Mouse (Mus musculus): ENCODE data around the gene Jade2. TPM values are rescaled to one million over a fixed set of nuclear protein-coding genes. Genes with fewer than 3 reads are reported as not detected.
A peak's percentile ranks its signal among the peaks of the same experiment; 100 is the strongest.

Gene Jade2
- polyA plus RNA-seq, 1 experiment from 2014 or later: 0.56 TPM

DNA sequence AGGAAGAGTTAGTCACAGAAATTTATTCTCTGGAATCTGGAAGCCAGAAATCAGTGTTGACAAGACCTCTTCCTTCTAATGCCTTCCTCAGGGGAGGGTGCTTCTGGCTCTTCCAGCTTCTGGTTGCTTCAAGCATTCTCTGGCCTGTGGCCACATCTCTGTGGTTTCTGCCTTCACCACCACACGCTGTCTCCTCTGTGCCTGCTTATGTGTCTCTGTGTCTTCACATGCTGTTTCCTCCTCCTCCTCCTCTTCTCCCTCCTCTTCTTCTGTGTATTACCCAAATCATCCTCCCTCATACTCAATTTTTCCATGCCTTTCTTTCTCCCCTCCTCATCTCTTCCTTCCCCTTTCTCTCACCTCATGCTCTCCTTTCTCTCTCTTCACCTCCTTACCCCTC is 17.6 kb upstream of the Jade2 start:
- Histone ChIP-seq H3K36me3 (replicated peaks) (no peaks in the 10 kb centered on the region), H3K9ac (no peak overlapping the region), H3K9me3 (no peaks in the 10 kb centered on the region), H3K27me3 (replicated peaks) (no peaks in the 10 kb centered on the region), H3K4me3 (no peak overlapping the region), H3K27ac (no peak overlapping the region), H3K4me1 (no peaks in the 10 kb centered on the region), H3K4me2 (no peak overlapping the region)
- WGBS: 100% methylated on average over 1 of the region's 1 CpGs
- no peak for ATAC-seq (replicated peaks)

DNA sequence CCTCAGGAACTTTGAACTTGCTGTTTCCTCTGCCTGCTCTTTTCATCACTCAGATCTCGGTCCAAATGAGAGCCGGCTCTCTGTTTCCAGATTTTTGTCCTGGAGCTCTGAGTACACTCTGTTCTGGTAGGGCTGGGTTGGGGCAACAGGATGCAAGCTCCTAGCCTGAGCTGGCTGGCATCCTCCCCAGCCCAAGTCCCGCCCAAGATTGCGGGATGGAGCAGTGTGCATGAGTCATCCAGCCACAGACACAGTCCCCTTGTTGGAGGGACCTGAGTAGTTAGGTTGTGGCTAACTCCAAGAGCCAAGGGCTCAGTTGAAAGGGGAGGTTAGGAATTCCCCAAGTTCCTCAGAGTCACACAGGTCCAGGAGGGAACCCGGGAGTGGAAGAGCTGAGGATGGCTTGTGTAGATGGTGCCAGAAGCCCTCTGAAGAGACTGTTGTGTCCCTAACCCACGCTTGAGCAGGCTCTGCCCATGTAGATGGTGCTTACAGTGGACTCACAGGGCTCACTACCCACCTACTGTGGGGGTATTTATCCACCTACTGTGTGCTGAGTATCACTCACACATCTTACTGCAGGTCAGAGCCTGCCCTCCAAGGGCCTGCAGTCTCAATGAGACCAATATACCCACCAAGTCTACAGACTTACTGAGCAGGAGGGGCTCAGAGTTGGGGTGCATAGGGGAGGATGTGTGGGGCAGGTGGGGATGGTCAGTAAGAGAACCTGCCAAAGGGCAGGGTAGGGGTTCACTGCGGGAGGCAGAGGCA is 17.0 kb upstream of the Jade2 start:
- H3K4me2 ChIP-seq: no peak overlapping the region
- no peaks in the 10 kb centered on the region for H3K36me3 ChIP-seq (replicated peaks)
- H3K9me3 ChIP-seq: no peaks in the 10 kb centered on the region
- no peak for ATAC-seq (replicated peaks)
- H3K9ac ChIP-seq: no peak overlapping the region
- H3K4me1 ChIP-seq: no peaks in the 10 kb centered on the region
- no peaks in the 10 kb centered on the region for H3K27me3 ChIP-seq (replicated peaks)
- 88% methylated on average over 7 of the region's 7 CpGs for WGBS
- no peak overlapping the region for H3K27ac ChIP-seq
- H3K4me3 ChIP-seq: no peak overlapping the region

DNA sequence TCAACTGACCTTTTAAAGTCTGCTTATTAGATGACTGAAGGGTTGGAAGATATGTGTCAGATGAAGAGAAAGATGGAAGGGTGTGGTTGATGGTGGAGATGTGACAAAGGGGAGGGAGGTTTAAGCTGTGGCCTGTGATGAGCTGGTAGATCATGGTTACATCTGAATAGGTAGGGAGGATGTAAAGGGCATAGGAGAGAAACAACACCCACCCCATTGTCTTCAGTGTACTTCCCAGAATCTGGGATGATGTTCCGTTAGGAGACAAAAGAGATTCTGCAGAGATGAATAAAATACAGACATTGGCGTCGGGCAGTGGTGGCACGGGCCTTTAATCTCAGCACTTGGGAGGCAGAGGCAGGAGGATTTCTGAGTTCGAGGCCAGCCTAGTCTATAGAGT is 15.7 kb upstream of the Jade2 start:
- Histone ChIP-seq H3K9me3 (no peaks in the 10 kb centered on the region), H3K4me1 (no peaks in the 10 kb centered on the region), H3K4me2 (no peak overlapping the region), H3K9ac (no peak overlapping the region), H3K27me3 (replicated peaks) (no peaks in the 10 kb centered on the region), H3K36me3 (replicated peaks) (no peaks in the 10 kb centered on the region), H3K27ac (no peak overlapping the region), H3K4me3 (no peak overlapping the region)
- ATAC-seq (replicated peaks): no peak
- WGBS: 91% methylated on average over 5 of the region's 5 CpGs

DNA sequence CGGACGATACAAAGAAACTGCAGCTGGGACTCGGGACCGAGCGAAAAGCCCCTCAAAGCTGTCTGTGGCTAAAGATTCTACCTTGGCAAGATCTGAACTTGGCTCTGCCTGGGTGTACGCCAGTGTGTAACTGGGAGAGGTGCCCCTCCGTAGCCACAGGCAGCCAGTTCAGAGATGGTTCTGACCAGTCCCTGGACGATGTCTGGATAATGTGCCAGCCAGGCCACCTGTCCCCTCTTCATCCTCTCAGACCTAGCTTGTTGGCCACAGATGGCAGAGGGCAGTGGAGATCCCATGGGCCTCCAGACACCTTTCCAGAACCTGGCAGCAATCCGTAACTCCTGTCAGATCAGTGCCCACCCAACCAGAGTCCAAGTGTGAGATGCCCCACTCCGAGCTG is 9.8 kb upstream of the Jade2 start:
- Histone ChIP-seq H3K27me3 (replicated peaks) (no peaks in the 10 kb centered on the region), H3K4me2 (no peak overlapping the region), H3K4me3 (no peak overlapping the region), H3K4me1 (no peaks in the 10 kb centered on the region), H3K27ac (no peak overlapping the region), H3K9me3 (no peaks in the 10 kb centered on the region), H3K9ac (no peak overlapping the region), H3K36me3 (replicated peaks) (no peaks in the 10 kb centered on the region)
- ATAC-seq (replicated peaks): no peak
- WGBS: 92% methylated on average over 10 of the region's 10 CpGs

DNA sequence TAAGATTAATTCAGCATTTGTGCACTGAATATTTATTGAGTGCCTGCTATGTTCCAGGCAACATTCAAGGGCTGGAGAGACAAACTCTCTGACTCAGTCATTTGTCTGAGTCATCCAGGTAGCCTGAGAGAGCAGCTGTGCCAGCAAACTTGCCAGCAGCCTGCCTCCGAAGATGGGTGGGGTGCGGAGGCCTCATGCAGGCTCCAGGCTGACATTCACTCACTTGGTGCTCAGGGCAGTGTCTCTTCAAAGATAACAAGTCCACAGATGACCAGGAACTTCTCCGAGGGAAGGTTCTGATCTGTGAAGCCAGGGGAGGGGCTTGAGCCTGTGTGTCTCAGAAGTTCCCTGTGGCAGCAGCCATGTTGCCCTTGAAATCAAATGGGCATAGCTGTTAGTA is 8.6 kb upstream of the Jade2 start:
- H3K4me2 ChIP-seq: no peak overlapping the region
- ATAC-seq (replicated peaks): no peak
- H3K4me3 ChIP-seq: no peak overlapping the region
- H3K4me1 ChIP-seq: no peaks in the 10 kb centered on the region
- 77% methylated on average over 3 of the region's 3 CpGs for WGBS
- no peaks in the 10 kb centered on the region for H3K27me3 ChIP-seq (replicated peaks)
- no peaks in the 10 kb centered on the region for H3K9me3 ChIP-seq
- H3K27ac ChIP-seq: no peak overlapping the region
- H3K36me3 ChIP-seq (replicated peaks): no peaks in the 10 kb centered on the region
- no peak overlapping the region for H3K9ac ChIP-seq

DNA sequence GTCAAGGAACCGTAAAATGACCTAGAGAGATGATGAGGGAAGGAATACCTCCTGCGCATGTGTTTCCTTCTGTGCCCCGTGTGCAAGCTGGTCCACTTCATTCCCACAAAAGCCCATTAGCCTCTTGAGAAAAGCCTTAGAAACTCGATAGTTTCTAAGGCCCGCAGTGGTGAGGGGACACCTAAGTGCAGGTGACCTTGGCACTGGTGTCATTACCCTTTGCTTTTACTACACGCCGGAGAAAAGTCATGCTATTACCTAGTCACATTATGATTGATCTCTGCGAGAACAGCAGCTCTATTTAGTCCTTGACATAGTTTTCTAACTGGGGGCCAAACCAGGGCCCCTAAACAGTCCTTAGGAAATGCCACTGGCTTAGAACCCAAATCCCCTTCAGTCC is 3.2 kb upstream of the Jade2 start:
- Histone ChIP-seq H3K4me1 (peaks cover 22% of the 10 kb centered on the region), H3K36me3 (replicated peaks) (no peaks in the 10 kb centered on the region), H3K9ac (no peak overlapping the region), H3K9me3 (no peaks in the 10 kb centered on the region), H3K27ac (no peak overlapping the region), H3K4me3 (no peak overlapping the region), H3K4me2 (no peak overlapping the region), H3K27me3 (replicated peaks) (peaks cover 17% of the 10 kb centered on the region)
- no peak for ATAC-seq (replicated peaks)
- WGBS: 89% methylated on average over 8 of the region's 8 CpGs

DNA sequence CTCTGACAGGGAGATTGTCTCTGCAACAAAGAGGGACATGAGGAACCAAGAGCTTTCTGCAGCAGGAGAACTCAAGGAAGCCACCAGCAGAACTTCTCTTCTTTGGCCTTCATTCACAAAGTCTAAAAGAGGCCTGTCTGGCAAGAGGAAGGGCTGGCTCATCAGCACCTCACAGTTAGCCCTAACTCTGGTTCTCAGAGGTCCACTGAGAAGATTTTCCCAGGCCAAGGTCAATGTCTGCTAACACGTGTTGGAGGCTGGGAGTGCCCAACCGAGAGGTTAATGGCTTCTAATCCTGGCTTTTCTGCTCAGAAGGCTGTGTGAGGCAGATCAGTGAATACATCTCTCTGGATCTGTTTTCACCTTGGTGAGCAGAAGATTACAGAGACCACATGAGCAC is 2.1 kb upstream of the Jade2 start:
- no peak for ATAC-seq (replicated peaks)
- WGBS: 23% methylated on average over 2 of the region's 2 CpGs

DNA sequence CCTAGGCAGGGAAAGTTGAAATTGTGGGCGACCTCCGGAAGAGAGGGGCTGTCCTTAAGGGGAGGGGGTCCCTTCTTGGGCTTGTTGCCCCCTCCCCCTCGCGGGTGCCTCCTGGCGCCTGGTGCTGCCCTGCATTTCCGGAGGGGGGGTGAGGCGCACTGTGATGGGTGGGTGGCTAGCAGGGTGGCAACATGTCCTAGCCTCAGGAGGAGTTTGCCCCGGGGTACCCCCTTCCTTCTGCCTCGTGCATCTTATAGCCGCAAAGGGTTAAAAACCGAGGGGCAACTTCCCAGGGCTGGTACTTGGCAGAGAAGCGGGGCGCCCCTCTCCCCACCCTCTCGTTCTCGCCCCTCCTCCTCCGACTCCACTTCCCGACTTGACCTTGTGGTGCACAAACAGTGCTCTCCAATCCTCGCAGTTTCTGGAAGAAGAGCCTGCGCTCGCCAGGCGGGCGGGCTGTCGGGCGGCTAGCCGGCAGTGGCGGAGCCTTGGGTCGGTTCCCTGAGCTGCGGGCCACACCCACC is 1.1 kb upstream of the Jade2 start:
- no peaks in the 10 kb centered on the region for H3K9me3 ChIP-seq
- no peak; the same call in 1 of the 2 replicates for ATAC-seq (replicated peaks)
- under 1% methylated on average over 26 of the region's 28 CpGs for WGBS
- H3K9ac ChIP-seq: peak overlapping the region; percentile 68; the same call in 1 of the 2 replicates
- H3K4me3 ChIP-seq: peak overlapping the region; percentile 69
- peaks cover 27% of the 10 kb centered on the region for H3K4me1 ChIP-seq
- H3K36me3 ChIP-seq (replicated peaks): no peaks in the 10 kb centered on the region
- no peak overlapping the region for H3K27ac ChIP-seq
- H3K4me2 ChIP-seq: peak overlapping the region; percentile 100
- H3K27me3 ChIP-seq (replicated peaks): peaks cover 17% of the 10 kb centered on the region

More for the DNA sequence above, 2.1 kb upstream of the Jade2 start:
- Histone ChIP-seq H3K9me3 (no peaks in the 10 kb centered on the region), H3K9ac (no peak overlapping the region), H3K4me1 (peaks cover 27% of the 10 kb centered on the region), H3K4me3 (no peak overlapping the region), H3K4me2 (no peak overlapping the region), H3K36me3 (replicated peaks) (no peaks in the 10 kb centered on the region), H3K27ac (no peak overlapping the region), H3K27me3 (replicated peaks) (peaks cover 17% of the 10 kb centered on the region)

DNA sequence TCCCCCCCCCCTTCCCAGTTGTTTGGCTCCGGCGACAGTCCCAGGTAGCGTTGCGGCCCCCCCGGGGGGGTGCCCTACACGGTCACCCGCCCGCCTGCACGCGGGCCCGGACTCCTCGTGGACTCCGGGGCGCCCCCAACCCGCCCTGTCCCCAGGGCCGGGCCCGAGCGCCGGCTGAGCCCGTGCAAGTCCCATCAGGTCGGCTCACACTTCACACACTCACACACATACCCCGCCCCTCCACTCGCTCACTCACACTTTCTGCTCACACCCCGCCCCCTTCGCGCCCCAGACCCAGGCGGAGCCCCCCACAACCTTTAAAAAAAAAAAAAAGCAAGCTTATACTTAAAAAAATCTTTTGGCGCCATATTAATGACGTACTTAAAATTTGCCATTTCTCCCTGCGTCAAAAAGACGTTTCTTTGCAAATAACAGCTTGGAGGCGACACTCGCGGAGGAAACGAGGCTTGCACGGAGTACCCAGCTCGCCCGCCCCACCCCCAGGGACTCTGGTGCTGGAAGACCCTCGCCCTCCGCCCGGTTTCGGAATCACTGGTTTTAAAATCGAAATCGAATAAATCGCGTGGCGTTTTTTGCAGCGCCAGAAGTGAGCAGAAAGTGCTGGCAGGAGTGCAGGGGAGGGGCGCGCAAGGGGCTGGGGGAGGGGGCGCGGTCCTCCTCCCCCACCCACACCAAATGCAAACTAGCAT is 520 bp upstream of the Jade2 start:
- WGBS: under 1% methylated on average over 42 of the region's 52 CpGs
- peak overlapping the region; percentile 68 for H3K9ac ChIP-seq
- H3K27me3 ChIP-seq (replicated peaks): peaks cover 17% of the 10 kb centered on the region
- peak; percentile 48 for ATAC-seq (replicated peaks)
- H3K4me3 ChIP-seq: peak overlapping the region; percentile 69
- no peak overlapping the region for H3K27ac ChIP-seq
- no peaks in the 10 kb centered on the region for H3K9me3 ChIP-seq
- peak overlapping the region; percentile 100 for H3K4me2 ChIP-seq
- H3K4me1 ChIP-seq: peaks cover 27% of the 10 kb centered on the region
- no peaks in the 10 kb centered on the region for H3K36me3 ChIP-seq (replicated peaks)

DNA sequence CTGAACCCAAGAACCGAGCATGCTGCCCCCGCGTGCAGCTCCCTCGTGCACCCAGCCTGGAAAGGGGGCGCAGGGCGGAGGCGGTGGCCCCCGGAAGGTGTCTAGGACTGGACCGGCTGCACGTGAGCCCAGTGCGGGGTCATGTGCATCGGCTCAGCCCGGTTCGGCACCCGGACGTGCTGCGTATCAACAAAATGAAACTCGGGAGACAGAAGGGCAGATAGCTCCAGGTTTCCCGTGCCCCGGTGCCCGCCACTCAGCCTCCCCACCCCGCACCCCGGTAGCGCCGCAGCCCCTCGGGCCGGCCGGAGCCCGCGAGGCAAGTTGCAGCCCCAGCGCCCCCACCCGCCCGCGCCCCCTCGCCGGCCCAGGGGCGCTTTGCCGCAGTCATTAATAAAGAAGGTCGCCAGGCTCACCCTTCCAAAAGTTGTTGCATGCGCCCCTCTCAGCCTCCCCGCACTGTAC is 805 bp downstream of the Jade2 start:
- H3K27ac ChIP-seq: peak overlapping the region; percentile 48; the same call in 1 of the 2 replicates

DNA sequence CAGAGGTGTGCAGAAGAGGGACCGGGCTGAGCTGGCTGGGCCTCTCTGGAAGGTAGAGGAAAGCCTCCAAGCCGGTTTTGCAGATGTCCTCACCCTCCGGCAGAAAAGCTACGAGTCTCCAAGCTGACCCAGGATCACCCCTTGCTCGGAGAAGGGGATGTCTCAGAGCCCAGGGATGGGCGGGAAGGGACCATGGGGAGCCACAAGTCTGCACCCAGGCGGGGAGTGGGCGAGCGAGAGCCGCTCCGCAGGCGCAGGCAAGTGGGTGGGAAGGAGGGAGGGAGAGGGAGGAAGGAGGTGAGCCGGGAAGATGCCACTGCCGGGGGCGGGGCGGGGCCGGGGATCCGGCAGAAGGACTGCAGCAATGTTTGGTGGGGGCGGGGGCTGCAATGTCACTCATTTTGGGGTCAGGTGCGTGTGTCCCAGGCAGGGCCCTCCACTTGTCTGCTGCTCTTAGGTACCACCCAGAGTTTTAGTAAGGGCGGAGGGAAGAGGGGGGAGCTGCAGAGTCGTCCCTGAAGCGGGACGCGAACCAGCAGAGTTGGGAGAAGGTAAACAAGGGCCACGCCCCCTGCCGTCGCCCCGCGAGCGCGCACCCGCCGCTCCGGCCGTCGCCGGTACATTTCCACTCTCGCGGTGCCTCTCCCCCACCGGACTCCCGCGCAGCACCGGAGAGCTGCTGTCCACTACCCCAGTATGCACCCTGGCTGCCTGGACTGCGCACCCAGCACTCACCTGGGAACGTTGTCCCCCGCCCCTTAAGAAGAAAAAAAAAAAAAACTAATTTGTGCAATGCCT is 1.4 kb downstream of the Jade2 start:
- H3K36me3 ChIP-seq (replicated peaks): no peaks in the 10 kb centered on the region
- peaks cover 27% of the 10 kb centered on the region for H3K4me1 ChIP-seq
- under 1% methylated on average over 44 of the region's 47 CpGs for WGBS
- peak; percentile 70 for ATAC-seq (replicated peaks)
- H3K9me3 ChIP-seq: no peaks in the 10 kb centered on the region
- peak overlapping the region; percentile 68 for H3K9ac ChIP-seq
- peaks cover 17% of the 10 kb centered on the region for H3K27me3 ChIP-seq (replicated peaks)
- peak overlapping the region; percentile 100 for H3K4me2 ChIP-seq
- peak overlapping the region; percentile 69 for H3K4me3 ChIP-seq
- peak overlapping the region; percentile 62; the same call in 1 of the 2 replicates for H3K27ac ChIP-seq

More for the DNA sequence above, 805 bp downstream of the Jade2 start:
- Histone ChIP-seq H3K9ac (peak overlapping the region; percentile 68), H3K4me3 (peak overlapping the region; percentile 69), H3K36me3 (replicated peaks) (no peaks in the 10 kb centered on the region), H3K4me1 (peaks cover 27% of the 10 kb centered on the region), H3K4me2 (peak overlapping the region; percentile 100), H3K9me3 (no peaks in the 10 kb centered on the region), H3K27me3 (replicated peaks) (peaks cover 17% of the 10 kb centered on the region)
- ATAC-seq (replicated peaks): 0 out of 2 replicates have a peak, but pooled peaks have one; percentile 7
- WGBS: under 1% methylated on average over 41 of the region's 41 CpGs
